Mouse (Mus musculus): ENCODE results near the gene Prmt3. TPM values are rescaled to one million over a fixed set of nuclear protein-coding genes. Genes with fewer than 3 reads are reported as not detected.

The Prmt3 gene
- 10 to 100 TPM in 1 of 2 experiments, 1 to 10 TPM in 1; 9.1 to 13.9 TPM for polyA plus RNA-seq (2017; shearing (Covaris generic))

DNA sequence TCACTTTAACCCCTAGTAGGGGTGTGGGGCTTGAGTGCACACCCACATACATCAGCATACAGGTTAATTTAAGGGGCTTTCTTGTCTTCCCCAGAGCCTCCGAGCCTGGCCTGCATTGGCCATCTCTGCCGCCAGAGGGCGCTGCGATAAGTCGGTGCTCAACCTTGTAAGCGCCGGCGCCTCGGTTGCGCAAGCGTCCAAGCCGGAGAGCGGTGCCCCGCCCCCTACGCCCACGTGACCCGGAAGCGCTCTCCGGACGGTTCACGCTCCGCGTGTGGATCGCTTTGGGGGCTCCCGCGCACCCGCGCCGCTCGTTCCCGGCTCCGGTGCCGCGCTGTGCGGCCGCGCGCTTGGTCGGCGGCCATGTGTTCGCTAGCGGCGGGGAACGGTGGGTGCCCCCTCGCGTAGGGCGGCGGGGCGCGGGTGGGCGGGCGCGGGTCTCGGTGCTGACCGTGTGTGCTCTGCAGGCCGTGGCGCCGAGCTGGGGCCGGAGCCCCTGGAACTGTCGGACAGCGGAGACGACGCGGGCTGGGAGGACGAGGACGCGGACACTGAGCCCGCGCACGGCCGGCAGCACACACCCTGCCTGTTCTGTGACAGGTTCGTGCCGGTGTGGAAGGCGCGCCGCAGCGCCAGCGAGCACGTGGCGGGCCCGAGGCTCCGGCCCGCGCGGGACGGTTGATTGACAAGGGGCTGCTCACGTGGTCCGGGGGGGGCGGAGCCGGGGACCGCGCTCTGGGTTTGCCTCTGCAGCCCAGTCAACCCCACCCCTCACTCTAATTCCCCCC is at the start of gene Prmt3:
Prmt3 (plus strand) TSS at position 233 of the 788 bp plus-strand sequence.
- peak; percentile 95 for ATAC-seq

GRCm38 (mm10) chr7:49734342-49734741 is 43.8 kb upstream of the Prmt3 start:
- no peak for ATAC-seq

DNA sequence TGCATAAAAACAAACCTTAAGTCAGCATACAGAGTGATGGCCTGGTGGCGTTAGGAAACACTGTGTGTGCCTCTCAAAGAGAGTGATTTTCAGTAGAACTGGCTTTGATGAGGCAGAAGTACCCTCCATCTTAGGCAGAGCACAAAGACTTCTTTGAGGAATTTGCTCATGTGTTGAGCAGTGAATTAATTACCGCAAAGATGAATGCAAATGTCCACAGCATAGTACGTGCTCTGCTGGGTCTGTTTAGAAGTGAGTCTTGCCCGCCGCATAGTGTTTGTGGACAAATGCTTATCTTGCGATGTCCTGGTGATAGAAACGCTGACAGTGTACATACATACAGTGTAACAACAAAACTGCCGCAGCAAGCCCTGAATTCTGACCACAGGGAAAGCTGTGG is 38.7 kb upstream of the Prmt3 start:
- ATAC-seq, result no peak

DNA sequence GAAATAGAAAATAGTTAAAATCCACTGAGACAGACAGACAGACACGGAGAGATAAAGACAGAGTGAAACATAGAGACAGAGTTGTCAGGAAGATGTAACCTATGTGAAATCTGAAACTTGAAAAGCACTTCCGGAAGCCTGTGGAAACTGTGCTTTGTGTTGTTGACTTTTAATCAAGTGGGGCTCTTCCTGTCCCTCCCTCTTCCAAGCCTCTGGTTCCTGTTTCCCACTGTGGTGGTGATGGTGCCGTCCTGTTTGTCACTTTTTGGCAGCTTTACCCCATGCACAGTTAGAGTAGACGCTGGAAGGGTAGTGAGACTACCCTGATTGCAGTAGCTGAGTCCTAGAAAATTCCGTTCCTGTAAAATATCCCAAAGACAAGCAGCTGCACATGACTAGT is 36.7 kb upstream of the Prmt3 start:
- peak; percentile 95 for ATAC-seq

DNA sequence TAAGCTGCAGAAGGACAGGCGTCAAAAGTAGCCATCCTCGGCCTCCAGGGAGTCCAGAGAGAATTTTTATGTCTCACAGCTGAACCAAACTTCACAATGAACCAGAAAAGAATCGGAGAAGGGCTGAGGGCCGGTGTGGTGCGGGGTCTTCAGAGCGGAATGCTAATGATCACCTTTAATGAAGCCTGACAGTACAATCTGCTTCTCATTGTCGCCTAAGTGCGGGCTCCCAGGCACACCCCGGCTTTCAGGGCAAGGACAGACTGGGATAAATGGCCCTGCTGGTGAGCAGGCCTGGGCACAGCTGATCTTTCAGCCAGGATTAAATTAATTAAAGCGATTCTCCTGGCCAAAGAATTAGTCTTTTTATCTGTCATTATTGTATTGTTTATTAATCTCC is 36.2 kb upstream of the Prmt3 start:
- no peak for ATAC-seq

DNA sequence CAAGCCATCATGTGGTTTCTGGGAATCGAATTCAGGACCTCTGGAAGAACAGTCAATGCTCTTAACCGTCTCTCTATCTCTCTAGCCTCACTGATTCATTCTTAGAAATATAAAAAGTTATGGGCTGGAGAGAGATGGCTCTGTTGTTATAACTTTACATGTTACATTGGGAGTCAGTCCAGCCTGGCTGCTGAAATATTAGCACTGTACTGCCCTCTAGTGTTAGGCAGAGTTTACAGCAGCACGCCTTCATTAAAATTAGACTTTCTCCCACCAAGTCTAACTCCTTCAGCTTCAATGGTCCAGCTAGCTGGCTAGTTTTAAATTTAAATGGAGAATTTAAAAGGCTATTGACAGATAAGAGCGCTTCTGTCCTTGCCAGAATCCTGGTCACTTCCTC is 27.0 kb upstream of the Prmt3 start:
- peak; percentile 43 for ATAC-seq

DNA sequence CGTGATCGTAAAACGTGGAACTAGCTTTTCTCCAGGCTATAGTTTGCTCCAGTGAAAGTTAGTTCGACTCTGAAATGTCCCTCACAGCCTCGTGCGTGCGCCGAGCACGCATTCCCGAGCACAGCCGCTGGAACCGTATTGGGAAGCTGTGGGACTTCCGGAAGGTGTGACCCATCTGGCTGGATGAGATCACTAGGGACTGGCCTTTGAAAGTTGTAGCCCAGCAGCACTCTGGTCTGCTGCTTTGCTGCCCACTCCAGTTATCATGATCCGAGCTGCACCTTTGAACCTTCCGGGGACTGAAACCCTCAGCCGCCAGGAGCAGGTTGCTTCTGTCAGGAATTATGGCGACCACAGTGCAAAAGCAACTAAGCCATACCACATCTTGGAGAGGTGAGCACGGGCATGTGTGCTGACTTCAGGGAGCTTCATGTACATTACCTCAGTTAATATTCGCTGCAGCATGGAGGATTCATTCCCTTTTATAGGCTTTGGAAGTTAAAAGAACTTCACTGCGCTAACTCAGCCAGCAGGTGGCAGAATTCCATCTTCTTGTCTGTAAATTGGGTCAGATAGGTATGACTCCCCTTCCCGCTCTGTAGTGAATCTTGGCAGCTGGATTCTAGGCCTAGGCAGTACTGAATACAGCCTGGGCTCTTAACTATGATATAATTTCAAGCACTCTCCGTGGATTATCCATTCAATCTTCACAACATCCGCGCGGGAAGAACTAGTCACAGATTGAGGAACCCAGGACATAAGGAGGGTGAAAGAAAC is 25.2 kb upstream of the Prmt3 start:
- peak; percentile 44 for ATAC-seq

GRCm38 (mm10) chr7:49754767-49755166 is 23.4 kb upstream of the Prmt3 start:
- ATAC-seq, result peak; percentile 44

GRCm38 (mm10) chr7:49758934-49759571 is 19.1 kb upstream of the Prmt3 start, which contains the start of gene Htatip2:
TSS of gene Htatip2 (plus strand) at chr7:49759115.
- peak; percentile 89 for ATAC-seq

- ATAC-seq, result no peak
These were observed 15.5 kb upstream of the Prmt3 start for GRCm38 (mm10) chr7:49762605-49763004.

DNA sequence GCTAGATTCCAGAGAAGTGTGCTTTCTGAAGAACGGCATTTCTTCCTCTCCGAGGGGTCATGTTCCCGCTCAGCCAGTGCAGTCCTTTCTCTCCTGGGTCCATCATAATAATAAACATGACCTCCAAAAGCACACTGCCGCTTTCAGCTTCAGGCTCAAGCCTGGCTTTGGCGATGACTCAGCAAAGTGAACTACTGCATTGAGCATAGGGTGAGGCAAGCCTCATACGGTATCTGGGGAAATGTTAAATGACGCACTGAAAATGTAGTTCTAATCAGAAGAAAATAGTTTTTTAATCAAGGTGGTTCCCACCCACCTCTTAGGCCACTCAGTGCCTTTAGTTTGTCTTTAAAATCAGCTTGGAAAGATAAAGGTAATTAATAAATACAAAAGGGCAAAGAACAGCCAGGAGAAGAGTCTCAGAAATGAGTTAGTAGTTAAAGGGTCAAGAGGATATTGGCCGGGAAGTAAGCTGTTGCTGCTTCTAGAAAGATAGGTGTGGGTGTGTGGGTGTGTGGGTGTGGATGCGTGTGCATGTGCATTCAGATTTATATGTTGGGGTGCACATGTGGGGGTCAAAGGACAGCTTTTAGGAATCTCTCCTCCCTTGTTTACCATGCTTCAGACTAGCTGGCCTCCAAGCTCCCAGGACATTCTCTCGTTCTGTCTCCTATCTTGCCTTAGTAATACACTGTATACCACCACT is 14.0 kb upstream of the Prmt3 start:
- ATAC-seq, result no peak

GRCm38 (mm10) chr7:49766166-49766565 is 12.0 kb upstream of the Prmt3 start:
- no peak for ATAC-seq

- no peak for ATAC-seq
These were observed 9.6 kb upstream of the Prmt3 start for GRCm38 (mm10) chr7:49768509-49768908.

DNA sequence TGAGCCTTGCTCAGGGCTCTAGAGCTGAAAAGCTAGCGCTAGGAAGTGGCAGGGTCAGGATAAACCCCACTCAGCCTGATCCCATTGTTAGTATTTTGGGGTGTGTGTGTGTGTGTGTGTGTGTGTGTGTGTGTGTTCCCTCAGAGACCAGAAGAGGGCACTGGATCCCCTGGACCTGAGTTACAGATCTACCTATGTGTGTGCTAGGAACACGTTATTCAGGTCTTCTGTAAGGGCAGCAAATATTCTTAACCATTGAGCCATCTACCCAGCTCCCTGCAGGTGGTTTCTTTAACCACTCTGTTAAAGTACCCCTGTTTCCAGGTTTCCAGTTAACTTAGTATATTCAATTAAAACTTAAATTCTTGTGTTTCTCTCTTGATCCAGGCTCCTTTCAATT is 3.8 kb upstream of the Prmt3 start:
- ATAC-seq, result no peak

GRCm38 (mm10) chr7:49777585-49777984 is 561 bp upstream of the Prmt3 start:
- ATAC-seq, result no peak

GRCm38 (mm10) chr7:49778904-49779615 is 914 bp downstream of the Prmt3 start:
- no peak for ATAC-seq

GRCm38 (mm10) chr7:49783017-49783416 is 4.9 kb downstream of the Prmt3 start:
- no peak for ATAC-seq

GRCm38 (mm10) chr7:49785141-49785540 is 7.0 kb downstream of the Prmt3 start:
- ATAC-seq, result no peak

- ATAC-seq, result peak; percentile 71
These were observed 8.7 kb downstream of the Prmt3 start for GRCm38 (mm10) chr7:49786618-49787382.

GRCm38 (mm10) chr7:49787383-49787645 is 9.2 kb downstream of the Prmt3 start:
- no peak for ATAC-seq

GRCm38 (mm10) chr7:49794304-49794703 is 16.2 kb downstream of the Prmt3 start:
- no peak for ATAC-seq

Measured in activated CD4-positive, CD25-positive, alpha-beta regulatory T cell, adult 4 months (primary cell).